Mouse (Mus musculus) MEL (cell line): Measurements from ENCODE around the gene Ttl.

Experiments
- E2F4 ChIP-seq: IDR thresholded peaks from 2 replicates; pipeline ENCODE4 v1.6.1; 2011; ENCODE audit warnings: low read depth, low read length, improper control_type of control experiment, borderline replicate concordance
- MYB ChIP-seq: IDR thresholded peaks from 2 replicates; pipeline ENCODE4 v1.6.1; 2011; ENCODE audit warnings: mild to moderate bottlenecking, low read depth, low read length, improper control_type of control experiment
- POLR2AphosphoS5 ChIP-seq: IDR thresholded peaks from 2 replicates; pipeline ENCODE4 v1.6.1; 2012; ENCODE audit warnings: low read depth, borderline replicate concordance, mild to moderate bottlenecking, inconsistent platforms, low read length, moderate library complexity, mixed read lengths
- USF1 ChIP-seq: IDR thresholded peaks from 2 replicates; pipeline ENCODE4 v1.6.1; 2014; ENCODE audit warnings: low read depth, mild to moderate bottlenecking, inconsistent platforms, low read length, improper control_type of control experiment, moderate library complexity

DNA sequence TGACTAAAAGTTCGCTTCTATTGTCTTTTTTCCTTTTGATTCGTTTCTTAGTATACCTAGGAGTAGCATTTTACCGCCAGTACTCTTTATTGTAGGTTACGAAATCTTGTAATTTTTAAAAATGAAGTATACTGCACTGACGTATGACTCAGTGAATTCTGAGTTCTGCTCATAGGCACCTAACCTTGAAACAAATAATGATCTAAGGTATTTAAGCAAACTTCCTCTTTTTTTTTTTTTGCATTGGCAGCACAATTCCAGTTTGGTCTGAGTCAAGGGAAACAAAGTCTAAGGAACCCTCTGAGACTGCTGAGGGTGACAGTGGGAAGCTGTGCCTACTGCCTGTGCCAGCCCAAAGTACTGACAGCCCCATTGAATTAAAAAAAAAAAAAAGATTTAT, 17.8 kb downstream of the Ttl start:
- TF ChIP-seq MYB (no peak), E2F4 (no peak), USF1 (no peak), POLR2AphosphoS5 (no peak)
